Comparison of ENCODE assay signal across 10 mouse cellular contexts in the genomic region with DNA sequence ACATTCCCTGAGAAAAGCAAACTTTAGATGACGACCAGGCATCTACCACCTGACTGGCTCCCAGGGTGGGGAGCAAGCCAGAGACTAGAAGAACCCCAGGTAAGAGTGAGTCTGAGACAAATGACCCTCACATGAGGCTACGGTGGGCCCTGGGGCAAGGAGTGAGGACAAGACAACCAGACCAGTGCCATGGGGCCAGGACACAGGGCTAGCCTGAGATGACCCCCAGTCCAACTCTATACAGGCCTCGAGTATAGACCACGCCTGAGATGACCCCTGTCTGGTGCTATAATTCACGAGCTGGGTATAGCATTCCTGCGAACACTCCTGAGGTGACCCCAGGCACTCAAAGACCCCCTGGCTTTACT.
DNase-seq lines count a peak whose midpoint lies in the region; ATAC-seq and TF ChIP-seq lines count a peak whose summit lies in the region.
"Had no signal": no experiment of that assay in that cellular context is flagged by ENCODE, and none has a peak within 500 bp of the region (broad histone marks: within the 10 kb centered on the region; RNA-seq: fewer than 3 reads in every experiment).

No protein-coding gene starts in this region.

- no peak overlapping the region for H3K4me3 ChIP-seq in embryonic facial prominence, embryonic 11.5 days (ENCODE audit: low read depth, low read length)
- no peak overlapping the region for H3K4me3 ChIP-seq in embryonic facial prominence, embryonic 10.5 days
- H3K4me3 ChIP-seq in lung, postnatal 0 days (ENCODE audit: low read depth, low read length) = no peak overlapping the region
- no peak overlapping the region for H3K4me3 ChIP-seq in intestine, embryonic 15.5 days (replicated peaks)
- H3K4me3 ChIP-seq in stomach, embryonic 14.5 days (ENCODE audit: low read depth, low read length) = no peak overlapping the region

- peak; percentile 42; the same call in 1 of the 2 replicates for ATAC-seq in embryonic facial prominence, embryonic 11.5 days (replicated peaks; ENCODE audit: insufficient number of reproducible peaks, low FRiP score, low TSS enrichment, low read depth)
- ATAC-seq in lung, postnatal 0 days = peak; percentile 33
- peak; percentile 60 for ATAC-seq in intestine, embryonic 15.5 days
- ATAC-seq in stomach, embryonic 14.5 days (ENCODE audit: insufficient number of reproducible peaks, insufficient read depth, low FRiP score, low read depth) = peak; percentile 56; the same call in 1 of the 2 replicates

- no peak for TF ChIP-seq CTCF in lung, postnatal 0 days (IDR thresholded peaks at IDR 0.05)

- no peak overlapping the region for H3K9ac ChIP-seq in embryonic facial prominence, embryonic 11.5 days (replicated peaks; ENCODE audit: low read length)
- H3K9ac ChIP-seq in lung, postnatal 0 days (replicated peaks; ENCODE audit: low read depth) = no peak overlapping the region
- no peak overlapping the region for H3K9ac ChIP-seq in intestine, embryonic 15.5 days
- H3K9ac ChIP-seq in stomach, embryonic 14.5 days (replicated peaks; ENCODE audit: low read depth, low read length) = no peak overlapping the region

- no peaks in the 10 kb centered on the region for H3K4me1 ChIP-seq in embryonic facial prominence, embryonic 11.5 days (ENCODE audit: control insufficient read depth, insufficient read depth, low read length)
- peaks cover 21% of the 10 kb centered on the region for H3K4me1 ChIP-seq in embryonic facial prominence, embryonic 10.5 days
- H3K4me1 ChIP-seq in lung, postnatal 0 days (ENCODE audit: insufficient read depth, low read depth, low read length) = no peaks in the 10 kb centered on the region; the same call in 1 of the 2 replicates
- no peaks in the 10 kb centered on the region; the same call in none of the 2 replicates for H3K4me1 ChIP-seq in intestine, embryonic 15.5 days (replicated peaks)
- no peaks in the 10 kb centered on the region for H3K4me1 ChIP-seq in stomach, embryonic 14.5 days (ENCODE audit: control insufficient read depth, insufficient read depth, low read length)

- no peaks in the 10 kb centered on the region for H3K36me3 ChIP-seq in embryonic facial prominence, embryonic 11.5 days (replicated peaks; ENCODE audit: control insufficient read depth, insufficient read depth, low read depth, low read length)
- H3K36me3 ChIP-seq in embryonic facial prominence, embryonic 10.5 days (replicated peaks) = no peaks in the 10 kb centered on the region
- H3K36me3 ChIP-seq in lung, postnatal 0 days (ENCODE audit: insufficient read depth, low read length) = no peaks in the 10 kb centered on the region
- H3K36me3 ChIP-seq in intestine, embryonic 15.5 days = no peaks in the 10 kb centered on the region
- no peaks in the 10 kb centered on the region for H3K36me3 ChIP-seq in stomach, embryonic 14.5 days (ENCODE audit: control insufficient read depth, insufficient read depth, low read length)

- H3K9me3 ChIP-seq in embryonic facial prominence, embryonic 11.5 days (replicated peaks; ENCODE audit: control insufficient read depth, low read length) = no peaks in the 10 kb centered on the region
- no peaks in the 10 kb centered on the region for H3K9me3 ChIP-seq in embryonic facial prominence, embryonic 10.5 days
- H3K9me3 ChIP-seq in lung, postnatal 0 days (ENCODE audit: low read length) = no peaks in the 10 kb centered on the region
- H3K9me3 ChIP-seq in intestine, embryonic 15.5 days = no peaks in the 10 kb centered on the region
- H3K9me3 ChIP-seq in stomach, embryonic 14.5 days (ENCODE audit: control insufficient read depth, low read depth, low read length) = no peaks in the 10 kb centered on the region

- TF ChIP-seq EP300 in lung, postnatal 0 days (IDR thresholded peaks at IDR 0.05) = no peak

- H3K27me3 ChIP-seq in embryonic facial prominence, embryonic 11.5 days (ENCODE audit: control insufficient read depth, insufficient read depth, low read length) = no peaks in the 10 kb centered on the region
- H3K27me3 ChIP-seq in embryonic facial prominence, embryonic 10.5 days (replicated peaks; ENCODE audit: low read depth, poor library complexity, severe bottlenecking) = no peaks in the 10 kb centered on the region
- no peaks in the 10 kb centered on the region for H3K27me3 ChIP-seq in lung, postnatal 0 days (replicated peaks; ENCODE audit: insufficient read depth, low read length)
- no peaks in the 10 kb centered on the region for H3K27me3 ChIP-seq in intestine, embryonic 15.5 days (replicated peaks)
- no peaks in the 10 kb centered on the region for H3K27me3 ChIP-seq in stomach, embryonic 14.5 days (ENCODE audit: control insufficient read depth, insufficient read depth, low read length)

- no peak overlapping the region for H3K4me2 ChIP-seq in embryonic facial prominence, embryonic 11.5 days (ENCODE audit: low read depth, low read length)
- H3K4me2 ChIP-seq in lung, postnatal 0 days (replicated peaks; ENCODE audit: low read depth, low read length) = no peak overlapping the region
- no peak overlapping the region for H3K4me2 ChIP-seq in intestine, embryonic 15.5 days (replicated peaks)
- H3K4me2 ChIP-seq in stomach, embryonic 14.5 days (replicated peaks; ENCODE audit: low read depth, low read length) = no peak overlapping the region

- DNase-seq in embryonic facial prominence, embryonic 11.5 days (ENCODE audit: low spot score) = no peak
- no peak for DNase-seq in embryonic facial prominence, embryonic 10.5 days (ENCODE audit: low spot score)
- no peak for DNase-seq in lung, postnatal 0 days (ENCODE audit: low spot score)
- no peak for DNase-seq in lung, postnatal 36 days
- no peak for DNase-seq in adrenal gland, postnatal 10 days
- DNase-seq in MN1 (ENCODE audit: low spot score) = no peak
- DNase-seq: gastrocnemius, postnatal 14 days; kidney, adult 11 months had no signal

- H3K27ac ChIP-seq in embryonic facial prominence, embryonic 11.5 days (replicated peaks; ENCODE audit: low read depth, low read length) = no peak overlapping the region
- no peak overlapping the region; the same call in 1 of the 2 replicates for H3K27ac ChIP-seq in embryonic facial prominence, embryonic 10.5 days (replicated peaks)
- H3K27ac ChIP-seq in lung, postnatal 0 days (ENCODE audit: low read length) = no peak overlapping the region
- no peak overlapping the region for H3K27ac ChIP-seq in intestine, embryonic 15.5 days
- H3K27ac ChIP-seq in stomach, embryonic 14.5 days (ENCODE audit: low read length) = no peak overlapping the region

- 64% methylated on average over 6 of the region's 6 CpGs for WGBS in embryonic facial prominence, embryonic 11.5 days
- 66% methylated on average over 6 of the region's 6 CpGs for WGBS in embryonic facial prominence, embryonic 10.5 days
- WGBS in lung, postnatal 0 days = 62% methylated on average over 6 of the region's 6 CpGs
- 68% methylated on average over 6 of the region's 6 CpGs for WGBS in intestine, embryonic 15.5 days
- 63% methylated on average over 6 of the region's 6 CpGs for WGBS in stomach, embryonic 14.5 days
